Mouse (Mus musculus) thymus, postnatal 25 days (tissue): ENCODE measurements at regions not wholly inside any gene's neighbourhood (a gene's known extent, or its start where the extent isn't known, plus 50 kb on each side); places are given as distances from the start of the nearest gene placed in this dataset.

Experiments used
- DNase-seq: peaks from one replicate; pipeline ENCODE4 v3.0.0; 2022

- DNase-seq = no peak
Measured at GRCm38 (mm10) chr2:178842595-178842994, 412.3 kb downstream of the Cdh26 start.

DNA sequence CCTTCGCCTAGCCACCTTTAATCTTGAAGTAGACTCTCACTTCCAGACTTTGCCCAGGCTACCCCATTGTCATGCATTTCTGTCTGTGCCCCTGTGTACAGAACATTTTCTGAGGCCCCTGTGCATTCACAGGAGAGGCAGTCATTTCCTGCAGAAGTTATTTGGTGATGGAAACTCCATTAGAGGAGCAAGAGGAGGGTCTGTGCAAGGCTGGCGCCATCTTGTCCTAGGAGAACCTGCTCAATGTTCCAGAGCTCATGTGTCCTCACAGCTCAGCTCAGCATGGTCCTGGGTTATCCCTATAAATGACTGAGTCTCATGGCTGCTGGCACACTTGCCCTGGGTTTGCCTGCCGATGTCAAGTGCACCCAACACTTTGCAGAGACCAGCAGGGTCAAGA is 413.1 kb downstream of the Cdh26 start:
- no peak for DNase-seq

DNA sequence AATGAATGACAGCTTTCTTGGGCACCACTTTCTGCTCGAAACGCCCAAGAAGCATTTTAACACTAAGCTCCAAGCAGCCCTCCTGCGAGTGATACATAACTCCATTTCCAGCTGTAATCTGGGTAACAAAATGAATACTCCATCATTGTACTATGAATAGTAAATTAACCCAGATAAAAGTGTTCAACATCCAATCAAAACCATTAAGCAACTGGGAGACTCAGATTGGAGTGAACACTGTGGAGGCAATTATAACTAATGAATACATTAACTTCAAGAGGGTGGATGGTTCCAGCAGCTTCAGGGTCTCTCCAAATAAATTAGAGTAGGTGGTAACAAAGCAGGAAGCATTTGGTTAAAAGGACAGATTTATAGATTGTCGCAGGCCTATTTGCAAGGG is 414.2 kb downstream of the Cdh26 start:
- no peak for DNase-seq

GRCm38 (mm10) chr2:178850320-178850719 is 420.0 kb downstream of the Cdh26 start:
- no peak for DNase-seq

- DNase-seq = no peak
Measured at GRCm38 (mm10) chr2:178850769-178851168, 420.4 kb downstream of the Cdh26 start.

- no peak for DNase-seq
Measured at GRCm38 (mm10) chr2:178854012-178854411, 423.7 kb downstream of the Cdh26 start.

DNA sequence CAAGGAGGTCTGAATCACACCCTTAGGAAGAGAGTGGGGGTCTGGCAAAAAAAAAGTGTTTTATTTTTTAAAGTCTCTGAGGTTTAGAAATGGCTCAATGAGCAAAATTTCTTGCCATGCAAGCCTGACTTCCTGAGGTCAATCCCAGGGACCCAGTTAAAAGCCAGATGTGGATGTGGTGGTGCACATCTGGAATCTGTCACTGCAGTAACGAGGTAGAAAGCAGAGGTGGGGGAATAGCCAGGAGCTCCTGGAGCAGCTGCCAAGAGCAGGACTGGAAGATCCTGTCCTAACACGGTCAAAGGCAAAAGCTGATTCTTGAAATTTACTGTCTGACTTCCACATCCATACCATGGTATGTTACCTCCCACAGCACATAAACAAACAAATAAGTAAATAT is 424.4 kb downstream of the Cdh26 start:
- DNase-seq = no peak

DNA sequence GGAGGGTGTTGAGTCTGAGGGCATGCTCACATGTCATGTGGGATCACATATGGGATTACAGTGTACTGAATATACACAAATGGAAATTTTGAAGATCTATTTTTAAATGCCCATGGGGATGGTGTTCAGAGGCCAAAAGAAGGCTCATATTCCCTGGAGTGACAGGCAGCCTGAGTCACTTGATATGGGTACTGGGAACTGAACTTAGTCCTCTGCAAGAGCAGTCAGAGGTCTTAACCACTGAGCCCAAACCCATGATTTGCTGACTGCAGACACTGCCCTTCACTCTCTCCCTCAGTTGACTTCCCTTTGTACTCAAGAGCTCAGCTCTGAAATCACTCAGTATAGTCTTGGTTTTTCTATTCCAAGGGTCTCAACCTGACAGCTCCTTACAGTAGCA is 432.3 kb downstream of the Cdh26 start:
- no peak for DNase-seq

DNA sequence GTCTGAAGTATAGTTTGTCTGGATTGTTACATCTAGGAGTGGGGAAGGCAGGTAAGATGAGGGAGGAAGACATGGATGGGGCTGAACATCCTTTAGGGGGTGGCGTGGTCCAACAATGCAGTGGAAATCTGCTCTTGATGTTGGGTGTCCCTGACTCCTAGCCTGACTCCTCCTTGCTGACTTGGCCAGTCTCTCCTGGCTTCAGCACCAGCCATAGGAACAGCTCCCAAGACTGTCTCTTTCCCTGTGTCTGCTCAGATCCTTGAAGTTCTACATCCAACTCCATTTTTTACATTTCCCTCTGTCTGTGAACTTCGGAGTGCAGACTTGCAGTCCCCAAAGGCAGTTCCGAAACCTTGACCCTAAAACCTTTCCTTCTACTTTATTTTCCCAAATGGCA is 436.8 kb downstream of the Cdh26 start:
- no peak for DNase-seq

- no peak for DNase-seq
Measured at GRCm38 (mm10) chr2:178869160-178869559, 438.8 kb downstream of the Cdh26 start.

- DNase-seq = no peak
Measured at GRCm38 (mm10) chr2:178878436-178878835, 448.1 kb downstream of the Cdh26 start.

- peak; percentile 3 for DNase-seq
Measured at GRCm38 (mm10) chr2:178885686-178886085, 455.4 kb downstream of the Cdh26 start.

- DNase-seq = no peak
Measured at GRCm38 (mm10) chr2:178888704-178889103, 458.4 kb downstream of the Cdh26 start.

DNA sequence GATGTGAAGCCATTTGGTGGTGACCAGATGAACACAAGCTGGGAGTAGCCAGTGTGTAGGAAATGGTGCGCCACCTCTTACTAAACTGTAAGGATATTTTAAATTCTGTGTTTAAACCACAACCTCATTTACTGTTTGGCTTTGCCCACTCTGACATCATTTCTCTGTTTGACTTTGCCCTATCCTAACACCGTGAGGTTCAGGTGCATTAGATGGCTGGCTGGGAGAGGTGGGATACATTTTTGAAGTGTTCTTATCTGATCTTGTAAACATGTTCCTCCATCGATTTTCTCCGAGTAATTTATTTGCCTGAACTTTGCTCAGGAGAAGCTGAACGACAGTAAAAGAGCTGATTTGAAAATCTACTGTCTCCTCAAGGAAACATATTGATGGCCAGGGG is 472.1 kb downstream of the Cdh26 start:
- DNase-seq = no peak

GRCm38 (mm10) chr2:178909325-178909724 is 479.0 kb downstream of the Cdh26 start:
- DNase-seq = no peak

DNA sequence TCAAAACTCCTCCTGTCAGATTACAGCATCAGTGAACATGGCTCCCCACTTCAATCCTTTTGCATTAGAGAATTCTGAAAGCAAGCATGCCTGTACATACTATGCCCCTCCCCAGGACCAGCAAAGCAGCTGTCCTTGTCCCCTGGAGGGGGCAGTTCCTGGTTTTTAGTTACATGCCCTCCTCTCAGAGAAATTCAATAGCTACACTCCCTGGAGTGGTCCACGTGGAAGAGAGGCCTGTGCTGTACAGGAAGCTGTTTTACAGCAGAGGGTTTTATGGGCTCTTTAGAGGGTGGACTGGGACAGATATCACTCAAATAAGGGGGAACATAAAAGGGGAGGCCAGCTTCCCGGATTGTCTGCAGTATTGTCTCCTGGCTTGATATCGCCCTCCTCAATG is 481.3 kb downstream of the Cdh26 start:
- no peak for DNase-seq

DNA sequence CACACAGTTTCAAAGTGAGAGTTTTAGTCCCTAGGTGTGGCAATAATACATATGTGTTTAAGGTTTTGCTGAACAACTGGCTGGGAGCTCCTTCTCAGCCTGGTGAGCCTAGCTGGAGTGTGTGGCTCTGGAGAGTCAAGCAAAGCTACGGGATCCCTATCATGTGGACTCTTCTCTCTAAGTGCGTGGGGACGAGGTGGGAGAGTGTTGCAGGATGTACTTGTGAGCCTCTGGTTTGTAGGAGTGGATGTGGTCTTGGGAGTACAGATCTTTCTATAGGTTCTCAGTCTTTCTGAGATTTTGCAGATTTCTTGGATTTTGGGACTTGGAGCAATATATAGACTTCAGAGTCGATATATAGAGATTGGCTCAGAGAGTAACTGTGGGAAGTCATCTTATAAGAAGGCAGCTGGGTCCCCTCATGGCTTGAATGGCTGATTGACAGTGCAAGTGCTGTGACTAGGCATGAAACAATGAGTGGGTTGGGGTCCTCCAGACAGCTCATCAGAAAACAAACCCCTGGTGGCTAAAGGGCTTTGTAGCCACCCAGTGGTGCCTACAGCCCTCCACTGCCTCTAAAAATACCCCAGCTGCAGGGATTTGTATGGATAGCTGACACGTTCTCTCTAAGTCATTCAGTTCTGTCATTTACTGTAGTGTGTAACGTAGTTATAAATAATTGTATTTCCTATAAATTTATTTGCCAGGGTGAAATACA is 486.1 kb downstream of the Cdh26 start:
- no peak for DNase-seq

GRCm38 (mm10) chr2:178924456-178925115 is 494.3 kb downstream of the Cdh26 start:
- DNase-seq = no peak

GRCm38 (mm10) chr2:178927038-178927660 is 496.8 kb downstream of the Cdh26 start:
- DNase-seq = no peak

- DNase-seq = no peak
Measured at GRCm38 (mm10) chr2:178929033-178929432, 498.7 kb downstream of the Cdh26 start.

DNA sequence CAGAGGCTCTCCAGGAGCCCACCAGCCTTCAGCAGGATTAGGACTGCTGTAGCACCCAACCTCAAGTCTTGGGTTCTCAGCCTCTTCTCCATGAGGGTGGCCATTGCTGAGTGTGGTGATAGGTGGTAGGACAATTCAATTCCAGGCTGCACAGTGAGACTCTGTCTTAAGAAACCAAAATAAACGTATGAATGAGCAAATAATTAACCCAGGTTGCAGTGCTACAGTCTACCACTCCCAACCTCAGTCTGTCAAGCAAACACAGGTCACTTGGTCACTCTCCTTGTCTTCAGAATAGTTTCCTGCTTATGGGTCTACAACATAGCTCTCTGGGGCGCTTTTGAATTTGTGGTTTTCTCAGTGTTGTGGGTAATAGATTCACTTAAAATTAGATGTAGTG is 499.8 kb downstream of the Cdh26 start:
- no peak for DNase-seq

DNA sequence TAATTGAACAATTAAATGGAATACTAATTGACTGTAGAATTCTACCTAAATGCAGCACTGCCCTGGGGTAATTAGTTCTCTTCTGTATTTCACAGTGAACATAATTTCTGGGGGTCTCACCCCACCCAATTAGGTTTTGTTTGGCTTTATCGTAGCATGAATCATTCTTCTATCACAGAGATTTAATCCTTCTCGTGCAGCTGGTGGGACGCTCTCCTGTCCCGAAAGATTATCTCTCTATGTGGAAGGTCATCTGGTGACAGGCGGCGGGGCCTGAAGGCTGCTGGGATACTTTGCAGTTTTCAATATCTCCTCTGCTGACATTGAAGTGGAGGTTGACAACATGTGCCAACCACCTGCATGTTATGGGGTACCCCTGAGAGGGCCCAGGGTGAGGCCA is 493.8 kb upstream of the Cdh4 start:
- no peak for DNase-seq

- DNase-seq = no peak
Measured at GRCm38 (mm10) chr2:178949103-178949502, 493.1 kb upstream of the Cdh4 start.

- no peak for DNase-seq
Measured at GRCm38 (mm10) chr2:178950304-178950703, 491.9 kb upstream of the Cdh4 start.
